Comparison of ENCODE assay signal across 9 mouse cellular contexts in the genomic region with DNA sequence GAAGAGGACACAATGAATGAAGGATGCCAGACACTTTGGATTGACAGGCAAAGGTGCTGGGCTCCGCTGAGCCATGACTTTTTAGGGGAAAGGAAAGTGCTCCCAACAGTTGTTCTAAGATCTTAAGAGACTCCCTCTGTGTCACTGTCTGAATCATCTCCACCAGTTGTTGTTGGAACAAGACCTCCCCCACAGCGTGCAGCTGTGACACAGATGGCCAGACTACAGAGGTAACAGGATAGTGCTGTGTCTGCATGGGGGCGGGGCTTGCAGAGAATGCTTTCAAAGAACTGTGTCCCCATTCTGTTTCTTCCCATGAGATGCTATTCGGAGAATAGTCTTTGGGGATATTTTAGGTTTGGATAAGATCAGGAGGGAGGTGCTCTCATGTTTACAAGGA.
DNase-seq lines count a peak whose midpoint lies in the region.
"Had no signal": no experiment of that assay in that cellular context is flagged by ENCODE, and none has a peak within 500 bp of the region (broad histone marks: within the 10 kb centered on the region; RNA-seq: fewer than 3 reads in every experiment).

No protein-coding gene starts in this region.

- peak; percentile 29 to 38 for DNase-seq in layer of hippocampus, adult 8-10 months (ENCODE audit: low spot score in 2 of 2)
- DNase-seq in layer of hippocampus, postnatal 14 days (ENCODE audit: low spot score in 2 of 2), result no peak
- DNase-seq in embryo, embryonic 10 days (ENCODE audit: low spot score), result peak; percentile 80
- peak; percentile 80 to 85 for DNase-seq in frontal cortex, adult 2 months (ENCODE audit: extremely low spot score in 1 of 2, low spot score in 1 of 2)
- DNase-seq in ovary, postnatal 14 days (ENCODE audit: low spot score), result peak; percentile 5
- no peak for DNase-seq in heart, adult 8-10 months (ENCODE audit: low spot score)
- no peak for DNase-seq in adrenal gland, postnatal 4 days (ENCODE audit: low spot score in 2 of 2)
- DNase-seq in urinary bladder, adult 2 months (ENCODE audit: low spot score), result no peak
- DNase-seq: cerebellum, adult 11 months had no signal

Comparison
In these comparisons a context has a peak if more than half of its experiments do, and no peak if none do; other contexts are left out.
1. DNase-seq: peak in layer of hippocampus, adult 8-10 months (2 of 2), embryo, embryonic 10 days (single experiment), frontal cortex, adult 2 months (2 of 2) and ovary, postnatal 14 days (single experiment); none in layer of hippocampus, postnatal 14 days (0 of 2), heart, adult 8-10 months (single experiment), adrenal gland, postnatal 4 days (0 of 2) and urinary bladder, adult 2 months (single experiment).